Mouse (Mus musculus) G1E (cell line): Measurements from ENCODE around the gene Phc3. TPM values are rescaled to one million over a fixed set of nuclear protein-coding genes. Genes with fewer than 3 reads are reported as not detected.

Source experiments
- ATAC-seq: 2 replicates; pipeline ENCODE4 v1.8.0; 2016; ENCODE audit warnings: mild to moderate bottlenecking; ENCODE audit not compliant: insufficient number of reproducible peaks, poor library complexity, low FRiP score, severe bottlenecking; ENCODE audit errors: extremely low read depth
- DNase-seq: peaks from one replicate; pipeline ENCODE4 v3.0.0; 2012; ENCODE audit warnings: low spot score
- H3K27me3 ChIP-seq: 2 replicates; pipeline ENCODE4 v1.6.1; 2012; ENCODE audit warnings: mild to moderate bottlenecking, low read length, inconsistent platforms; ENCODE audit not compliant: insufficient read depth
- H3K36me3 ChIP-seq: replicated peaks from 2 replicates; pipeline ENCODE3; 2012; ENCODE audit warnings: mild to moderate bottlenecking, inconsistent platforms
- H3K4me1 ChIP-seq: 2 replicates; pipeline ENCODE4 v1.6.1; 2012; ENCODE audit warnings: low read depth, low read length, inconsistent platforms, mixed read lengths; ENCODE audit not compliant: insufficient read depth
- H3K4me3 ChIP-seq: 2 replicates; pipeline ENCODE4 v1.5.1; 2012; ENCODE audit warnings: low read depth, mild to moderate bottlenecking, inconsistent platforms, low read length, moderate library complexity, mixed read lengths
- H3K9me3 ChIP-seq: replicated peaks from 2 replicates; pipeline ENCODE4 v1.6.1; 2012; ENCODE audit warnings: inconsistent platforms
- CTCF ChIP-seq: IDR thresholded peaks from 2 replicates; pipeline ENCODE4 v1.5.1; 2012; ENCODE audit warnings: low read depth, low read length, inconsistent platforms, mixed read lengths
- GATA1 ChIP-seq: IDR thresholded peaks from 2 replicates; pipeline ENCODE4 v1.6.1; 2012; ENCODE audit warnings: borderline replicate concordance, low read length, inconsistent platforms, mixed read lengths
- GATA2 ChIP-seq: IDR thresholded peaks from 2 replicates; pipeline ENCODE4 v1.6.1; 2012; ENCODE audit warnings: low read depth, low read length, inconsistent platforms, borderline replicate concordance
- POLR2AphosphoS5 ChIP-seq: IDR thresholded peaks from 2 replicates; pipeline ENCODE4 v1.6.1; 2012; ENCODE audit warnings: low read depth, low read length, inconsistent platforms; ENCODE audit not compliant: insufficient replicate concordance
- TAL1 ChIP-seq: conservative IDR thresholded peaks from 2 replicates; pipeline ENCODE4 v1.6.1; 2012; ENCODE audit warnings: low read depth, low read length, inconsistent platforms, mixed read lengths
- polyA plus RNA-seq: library from polyadenylated mRNA; stranded (reverse); fragments of >175 nt; gene quantifications from 2 replicates; pipeline ENCODE4 v1.2.3, GENCODE M21; 2012
- total RNA-seq, 2 experiments: library from RNA; stranded (forward) in 1 of 2; stranded (reverse) in 1 of 2; fragments of 200-1000 nt in 1 of 2; fragments of >200 nt in 1 of 2; fragmentation: Nextera tagmentation in 1 of 2; gene quantifications; 2 replicates each; pipeline ENCODE4 v1.2.3; 2014 to 2017

Gene Phc3
- total and polyA plus RNA-seq, 3 experiments: 3.2 to 71.4 (median 22.1) TPM

GRCm38 (mm10) chr3:30853596-30853995 lies 115.6 kb downstream of the Phc3 start:
- Histone ChIP-seq H3K27me3 (peaks cover 24% of the 10 kb centered on the region), H3K36me3 (no peaks in the 10 kb centered on the region), H3K9me3 (no peaks in the 10 kb centered on the region), H3K4me1 (peaks cover 10% of the 10 kb centered on the region), H3K4me3 (no peak overlapping the region)
- DNase-seq (no peak), ATAC-seq (no peak)
- TF ChIP-seq CTCF: no peak
- no peak for TF ChIP-seq GATA1
- TF ChIP-seq GATA2: no peak
- no peak for TF ChIP-seq TAL1
- no peak for TF ChIP-seq POLR2AphosphoS5

- peaks cover 34% of the 10 kb centered on the region for H3K27me3 ChIP-seq
- ATAC-seq: no peak
- H3K9me3 ChIP-seq: no peaks in the 10 kb centered on the region
- no peak for DNase-seq
- H3K4me3 ChIP-seq: no peak overlapping the region
- H3K36me3 ChIP-seq: no peaks in the 10 kb centered on the region
- no peak for TF ChIP-seq CTCF
- TF ChIP-seq TAL1: no peak
- TF ChIP-seq GATA2: no peak
- TF ChIP-seq GATA1: no peak
- TF ChIP-seq POLR2AphosphoS5: no peak
- peaks cover 10% of the 10 kb centered on the region for H3K4me1 ChIP-seq
Measured at GRCm38 (mm10) chr3:30851422-30851821, 117.8 kb downstream of the Phc3 start.

Other genes with a start within 250 kb of the Phc3 start
- not detected in 2 replicates for gene Samd7, start 223.1 kb downstream of the Phc3 start, total RNA-seq (2014; fragmentation: Nextera tagmentation)
- gene Samd7, start 223.1 kb downstream of the Phc3 start, total RNA-seq (2017): 0.16 TPM in 1 of 2 replicates, not detected in the other
- gene Samd7, start 223.1 kb downstream of the Phc3 start, polyA plus RNA-seq: not detected in 2 replicates
- 66.2 and 68.0 TPM in 2 replicates for gene Sec62, start 176.5 kb downstream of the Phc3 start, total RNA-seq (2014; fragmentation: Nextera tagmentation)
- 88.0 and 108 TPM in 2 replicates for gene Sec62, start 176.5 kb downstream of the Phc3 start, total RNA-seq (2017)
- gene Sec62, start 176.5 kb downstream of the Phc3 start, polyA plus RNA-seq: 11.1 and 13.5 TPM in 2 replicates
- gene Gpr160, start 113.5 kb downstream of the Phc3 start, total RNA-seq (2014; fragmentation: Nextera tagmentation): not detected in 2 replicates
- 0.12 and 0.33 TPM in 2 replicates for gene Gpr160, start 113.5 kb downstream of the Phc3 start, total RNA-seq (2017)
- not detected in 2 replicates for gene Gpr160, start 113.5 kb downstream of the Phc3 start, polyA plus RNA-seq
- 35.7 and 37.8 TPM in 2 replicates for gene Prkci, start 26.3 kb upstream of the Phc3 start, total RNA-seq (2014; fragmentation: Nextera tagmentation)
- 22.0 and 24.4 TPM in 2 replicates for gene Prkci, start 26.3 kb upstream of the Phc3 start, total RNA-seq (2017)
- gene Prkci, start 26.3 kb upstream of the Phc3 start, polyA plus RNA-seq: 4.8 and 5.1 TPM in 2 replicates
- 19.5 and 25.8 TPM in 2 replicates for gene Skil, start 125.6 kb upstream of the Phc3 start, total RNA-seq (2014; fragmentation: Nextera tagmentation)
- gene Skil, start 125.6 kb upstream of the Phc3 start, total RNA-seq (2017): 20.0 and 27.1 TPM in 2 replicates
- gene Skil, start 125.6 kb upstream of the Phc3 start, polyA plus RNA-seq: 0.70 and 1.3 TPM in 2 replicates
- not detected in 2 replicates for gene Cldn11, start 180.5 kb upstream of the Phc3 start, total RNA-seq (2014; fragmentation: Nextera tagmentation)
- not detected in 2 replicates for gene Cldn11, start 180.5 kb upstream of the Phc3 start, total RNA-seq (2017)
- not detected in 2 replicates for gene Cldn11, start 180.5 kb upstream of the Phc3 start, polyA plus RNA-seq